Mouse (Mus musculus) heart, adult 8-10 months (tissue): ENCODE results near the gene Tpm3-rs7. TPM values are rescaled to one million over a fixed set of nuclear protein-coding genes. Genes with fewer than 3 reads are reported as not detected.
"Not testable (repeated sequence)": the region's sequence is repeated elsewhere in the genome, so short reads cannot be mapped to it uniquely, and the experiment has no call there.

ENCODE experiments used
- DNase-seq: peaks from one replicate; pipeline ENCODE4 v3.0.0; 2022; ENCODE audit warnings: low spot score
- total RNA-seq, 4 experiments: library from RNA; stranded (reverse); gene quantifications; 2 replicates each; pipeline ENCODE4 v1.2.4; 2022

The Tpm3-rs7 gene
- total RNA-seq, result 10 to 100 TPM in 1 of 4 experiments, 1 to 10 TPM in 3; 6.1 to 11.1 (median 8.0) TPM

GRCm38 (mm10) chr14:113314499-113314898 lies at the start of gene Tpm3-rs7:
Gene Tpm3-rs7, plus strand, starts transcription at chr14:113314608.
- DNase-seq, result not testable (repeated sequence)

DNA sequence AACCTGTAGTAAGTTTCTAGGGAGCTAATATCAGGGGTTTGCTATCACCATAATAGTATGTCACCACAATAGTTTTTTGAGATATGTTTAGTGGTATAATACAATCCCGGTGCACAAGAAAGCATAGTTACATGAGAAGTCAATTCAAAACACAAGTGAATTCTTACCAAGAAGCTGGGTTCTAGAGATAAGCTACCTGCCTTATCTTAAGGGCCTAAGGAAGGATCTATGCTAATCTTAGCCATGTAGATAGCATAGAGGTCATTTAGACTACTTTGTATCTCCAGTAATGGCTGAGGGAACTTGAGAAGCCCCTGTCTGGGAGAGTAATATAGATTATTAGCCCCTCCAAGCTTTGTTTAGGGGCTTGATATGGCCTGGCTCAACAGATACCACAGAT lies 2.6 kb downstream of the Tpm3-rs7 start:
- DNase-seq, result no peak

DNA sequence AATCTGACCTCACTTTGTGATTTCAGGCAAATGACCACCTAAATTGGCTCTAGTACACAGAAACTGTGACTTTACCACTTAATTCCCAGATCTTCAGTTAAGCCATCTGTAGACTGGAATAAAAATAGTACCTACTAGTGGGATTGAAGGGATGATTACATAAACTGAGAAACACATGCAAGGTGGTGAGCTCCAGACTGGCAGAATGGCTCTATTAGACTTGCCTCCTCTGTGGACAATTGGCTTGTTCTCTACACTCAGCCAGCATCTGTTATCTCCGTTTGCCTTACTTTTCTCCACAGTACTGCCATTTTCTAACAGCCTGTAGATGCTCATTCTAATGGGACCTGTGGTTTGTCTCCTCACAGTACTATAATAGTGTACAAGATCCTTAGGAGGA lies 49.0 kb downstream of the Tpm3-rs7 start:
- no peak for DNase-seq
